Mouse (Mus musculus) T-helper 2 cell (primary cell): ENCODE measurements around the gene Nav2.

Experiments used
- in situ Hi-C: fragments of 300-600 bp; cut with MboI, MseI; formaldehyde crosslinking; loops from one replicate; pipeline ENCODE4 v1.15.1; 2025; ENCODE audit warnings: high pct_unique_total_duplicates

Nav2 gene

DNA sequence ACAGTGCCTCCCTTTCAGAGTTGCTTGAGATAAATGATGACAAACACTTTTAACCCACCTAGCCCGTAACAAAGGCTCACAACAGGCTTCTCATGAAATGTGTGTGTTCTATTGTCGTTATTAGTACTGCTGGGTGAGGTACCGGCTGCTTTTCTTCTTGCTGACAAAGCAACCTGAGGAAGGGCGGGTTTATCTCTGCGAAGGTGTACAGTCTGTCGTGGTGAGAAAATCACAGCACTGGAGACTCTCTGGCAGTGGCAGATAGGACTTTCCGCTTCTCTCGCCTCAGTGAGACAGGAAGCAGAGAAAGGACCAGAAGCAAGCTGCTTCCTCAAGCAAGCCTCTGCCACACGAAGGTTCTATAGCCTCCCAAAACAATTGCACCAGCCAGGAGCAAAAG is 244.2 kb downstream of the Nav2 start:
- in situ Hi-C loops = no loop called here

- in situ Hi-C loops = no loop called here
These were observed 250.3 kb downstream of the Nav2 start for GRCm38 (mm10) chr7:49158641-49159381.

DNA sequence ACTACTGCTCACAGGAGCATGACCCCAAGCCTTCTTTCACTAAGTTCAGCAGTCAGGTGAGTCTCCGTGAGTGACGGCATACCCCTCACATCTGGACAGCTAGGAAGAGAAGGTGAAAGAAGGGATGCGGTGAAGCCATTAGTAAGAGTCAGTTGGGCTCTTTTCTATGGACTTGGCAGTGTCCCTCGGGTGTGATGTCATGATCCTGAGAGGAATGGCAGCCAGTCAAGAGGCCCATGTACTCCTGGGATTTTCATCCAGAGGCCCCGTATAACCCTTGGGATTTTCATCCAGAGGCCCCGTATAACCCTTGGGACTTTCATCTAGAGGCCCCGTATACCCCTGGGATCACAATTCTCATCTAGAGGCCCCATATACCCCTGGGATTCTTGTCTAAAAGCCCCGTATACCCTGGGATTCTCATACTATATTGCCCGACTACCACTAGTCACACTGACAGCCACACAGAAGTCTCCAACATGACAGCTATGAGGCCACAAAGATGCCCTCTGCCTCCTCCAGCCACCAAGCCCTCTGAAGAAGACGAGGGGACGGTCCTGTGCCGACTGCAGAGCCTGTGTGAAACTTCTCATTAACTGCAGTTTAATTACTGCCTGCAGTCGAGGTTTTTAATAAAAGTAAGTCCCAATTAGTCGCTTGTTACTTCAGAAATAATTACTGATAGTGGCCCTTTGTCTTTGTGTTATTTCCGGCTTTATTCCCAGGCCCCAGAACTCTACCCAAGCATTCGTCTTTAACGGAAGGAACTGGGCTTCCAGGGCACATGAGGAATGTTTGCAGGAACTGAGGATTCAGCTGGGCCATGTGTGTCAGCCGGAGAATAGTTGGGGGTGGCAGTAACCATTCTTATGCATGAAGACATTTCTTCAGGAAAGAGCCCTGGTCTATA is 251.4 kb downstream of the Nav2 start:
- in situ Hi-C loops = no loop called here

DNA sequence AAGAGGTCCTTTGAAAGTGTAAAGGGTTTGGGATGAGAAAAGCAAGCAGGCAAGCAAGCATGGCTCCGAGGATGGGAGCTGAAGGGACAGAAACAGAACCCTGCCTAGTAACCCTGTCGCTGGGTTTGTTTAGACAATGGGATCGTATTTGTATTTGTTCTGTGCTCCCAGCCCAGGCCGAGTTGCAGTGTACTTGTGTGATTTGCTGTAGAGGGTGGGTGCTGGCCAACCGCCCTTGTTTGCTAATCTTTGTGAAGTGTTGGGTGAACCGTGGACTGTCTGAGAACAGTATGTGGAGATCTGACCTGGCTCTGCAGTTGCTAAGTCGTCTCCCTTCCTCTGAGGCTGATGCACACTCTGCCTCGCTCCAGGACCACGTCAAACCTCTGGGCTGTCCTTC is 253.6 kb downstream of the Nav2 start:
- in situ Hi-C loops = no loop called here

- in situ Hi-C loops = no loop called here
These were observed 255.3 kb downstream of the Nav2 start for GRCm38 (mm10) chr7:49163789-49164188.

DNA sequence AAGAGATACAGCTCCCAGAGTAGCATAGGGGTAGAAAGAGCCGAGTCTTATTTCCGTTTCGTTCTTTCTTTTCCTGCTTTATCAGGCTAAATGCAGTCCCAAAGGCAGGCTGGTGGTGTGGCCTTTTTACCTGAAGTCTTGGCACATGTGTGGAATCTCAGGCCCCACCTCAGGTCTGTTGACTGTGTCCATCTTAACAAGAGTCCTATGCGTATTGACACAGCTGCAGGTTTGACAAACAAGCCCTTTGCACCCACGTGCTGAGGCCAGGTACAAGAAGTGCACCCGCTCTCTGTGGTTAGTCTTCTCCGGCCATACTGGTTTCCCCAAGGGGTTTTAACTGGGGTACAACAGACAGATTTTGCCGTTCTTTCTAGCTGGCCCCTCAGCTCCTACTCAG is 256.4 kb downstream of the Nav2 start:
- in situ Hi-C loops = no loop called here

DNA sequence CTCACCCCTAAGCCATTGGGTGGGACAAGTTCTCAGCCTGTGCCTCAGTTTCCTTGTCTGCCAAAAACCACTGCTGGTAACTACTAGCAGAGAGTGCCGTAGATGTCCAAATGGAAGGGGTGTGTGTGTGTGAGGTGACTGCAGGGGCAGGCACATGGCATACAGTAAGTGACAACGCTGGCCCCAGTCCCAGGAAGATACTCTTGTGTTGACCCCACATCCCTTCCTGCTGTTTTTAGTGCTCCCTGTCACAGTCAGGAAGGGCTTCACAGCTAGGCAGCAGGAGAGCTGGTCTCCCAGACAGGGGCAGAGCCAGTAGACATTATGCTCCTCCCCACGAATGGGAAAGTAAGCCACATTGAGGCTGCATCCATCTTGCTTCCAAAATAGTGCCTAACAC is 264.4 kb downstream of the Nav2 start:
- in situ Hi-C loops = no loop called here

DNA sequence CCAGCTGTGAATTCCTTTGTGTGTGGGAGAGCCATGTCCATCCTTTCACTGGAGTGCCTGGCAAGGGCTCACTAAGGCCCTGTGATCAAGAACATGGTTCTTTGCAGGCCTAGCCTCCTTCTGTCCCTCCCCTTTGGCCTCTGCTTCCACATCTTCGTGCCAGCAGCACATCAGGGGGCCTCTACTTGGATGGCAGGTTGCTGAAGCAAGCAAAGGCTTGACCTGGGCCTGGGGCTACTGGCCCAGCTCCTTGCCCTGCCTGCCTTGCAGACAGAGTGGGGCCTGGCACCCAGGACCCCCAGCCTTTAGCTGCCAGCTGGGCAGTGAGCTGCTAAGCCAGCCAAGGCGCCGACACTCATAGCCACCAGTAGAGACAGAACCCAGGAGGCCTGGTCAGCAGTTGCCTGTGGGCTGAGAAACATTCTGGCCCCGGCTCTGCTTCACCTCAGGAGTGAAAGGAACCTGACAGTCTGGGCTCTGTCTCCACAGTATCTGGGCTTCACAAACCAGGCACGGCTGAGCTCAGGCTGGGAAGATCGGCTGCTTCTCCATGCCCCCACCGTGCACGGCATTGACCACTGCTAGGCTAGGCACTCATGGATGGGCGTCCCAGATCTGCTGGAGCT is 267.4 kb downstream of the Nav2 start:
- in situ Hi-C loops = no loop called here

DNA sequence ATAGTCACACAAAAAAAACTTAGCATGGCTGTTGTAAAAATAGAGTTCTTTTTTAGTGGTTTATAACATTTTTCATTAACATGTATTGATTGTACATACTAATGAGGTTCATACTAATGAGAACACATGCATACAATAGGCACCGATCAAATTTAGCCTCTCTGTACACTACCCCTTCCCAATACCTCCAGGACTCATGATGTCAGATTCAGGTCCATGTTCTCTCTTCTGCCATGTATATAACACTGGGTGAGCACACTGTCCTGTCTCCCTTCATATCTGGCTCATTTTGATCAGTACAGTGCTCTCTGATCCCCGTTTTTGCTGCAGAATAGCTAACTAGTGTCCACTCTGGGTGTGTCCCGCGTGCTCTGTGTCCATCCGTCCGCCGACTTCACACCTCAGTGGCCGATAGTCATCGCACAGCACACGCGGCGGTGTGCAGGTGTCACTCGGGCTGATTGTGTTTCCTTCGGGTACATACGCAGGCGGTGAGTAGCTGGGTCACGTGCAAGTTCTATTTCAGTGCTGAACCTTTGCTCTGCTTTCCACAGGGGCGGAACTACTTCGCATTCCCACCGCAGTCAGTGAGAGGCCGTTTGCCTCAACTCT is 268.2 kb downstream of the Nav2 start:
- in situ Hi-C loops = no loop called here

DNA sequence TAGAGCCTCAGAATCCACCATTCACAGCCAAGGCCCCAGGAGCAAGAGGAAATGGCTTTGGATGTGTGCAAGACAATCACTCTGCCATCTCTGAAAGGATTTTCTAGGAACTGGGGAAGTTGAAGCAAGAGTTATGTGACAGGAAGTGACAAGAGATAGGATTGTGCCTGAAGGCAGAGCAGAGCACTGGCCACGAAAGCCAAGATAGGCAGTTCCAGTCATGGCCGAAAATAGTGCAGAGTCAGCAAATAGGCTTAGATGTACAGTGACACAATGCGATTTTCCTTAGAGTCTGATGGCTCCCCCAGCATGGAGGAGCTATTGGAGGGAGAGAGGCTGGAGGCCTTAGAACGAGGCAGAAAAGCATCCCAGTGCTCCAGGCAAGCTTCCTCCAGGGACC is 269.7 kb downstream of the Nav2 start:
- in situ Hi-C loops = no loop called here

GRCm38 (mm10) chr7:49181010-49181409 is 272.5 kb downstream of the Nav2 start:
- in situ Hi-C loops = no loop called here

DNA sequence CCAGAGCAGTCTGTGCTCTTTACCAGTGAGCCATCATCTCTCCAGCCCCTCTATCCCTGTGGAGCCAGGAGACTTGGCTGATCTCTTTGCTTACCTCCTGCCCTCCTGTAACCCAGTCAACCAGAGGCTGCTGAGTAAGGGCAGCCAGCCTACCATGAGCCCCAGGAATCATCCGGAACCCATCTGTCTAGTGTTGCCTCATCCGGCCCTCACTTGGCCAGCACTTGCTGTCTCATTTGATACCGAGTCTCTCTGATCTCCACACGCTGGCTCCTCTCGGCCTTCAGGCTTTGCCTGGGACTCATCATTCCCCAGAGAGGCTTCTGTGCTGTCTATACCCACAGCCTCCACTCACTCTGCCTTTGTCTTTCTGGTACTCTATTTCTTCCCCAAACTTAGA is 273.9 kb downstream of the Nav2 start:
- in situ Hi-C loops = no loop called here

- in situ Hi-C loops = no loop called here
These were observed 275.2 kb downstream of the Nav2 start for GRCm38 (mm10) chr7:49183696-49184095.

- in situ Hi-C loops = no loop called here
These were observed 277.5 kb downstream of the Nav2 start for GRCm38 (mm10) chr7:49185991-49186390.

DNA sequence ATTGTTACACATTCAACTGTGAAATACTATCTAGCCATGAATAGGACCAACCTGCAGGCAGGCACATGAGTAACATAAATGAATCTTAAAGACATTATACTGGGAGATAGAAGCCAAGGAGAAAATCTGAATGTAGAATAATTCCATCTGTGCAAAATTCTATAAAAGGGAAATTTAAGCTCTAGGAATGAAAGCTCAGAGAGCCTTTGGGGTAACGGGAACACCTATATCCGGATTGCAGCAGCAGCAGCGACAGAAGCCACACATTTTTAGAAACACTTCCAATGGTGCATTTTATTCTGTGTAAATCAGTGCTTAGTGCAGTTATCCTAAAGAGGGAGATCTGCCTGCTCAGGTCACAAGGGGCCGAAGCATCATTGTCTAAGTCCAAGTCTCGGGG is 280.8 kb downstream of the Nav2 start:
- in situ Hi-C loops = no loop called here

DNA sequence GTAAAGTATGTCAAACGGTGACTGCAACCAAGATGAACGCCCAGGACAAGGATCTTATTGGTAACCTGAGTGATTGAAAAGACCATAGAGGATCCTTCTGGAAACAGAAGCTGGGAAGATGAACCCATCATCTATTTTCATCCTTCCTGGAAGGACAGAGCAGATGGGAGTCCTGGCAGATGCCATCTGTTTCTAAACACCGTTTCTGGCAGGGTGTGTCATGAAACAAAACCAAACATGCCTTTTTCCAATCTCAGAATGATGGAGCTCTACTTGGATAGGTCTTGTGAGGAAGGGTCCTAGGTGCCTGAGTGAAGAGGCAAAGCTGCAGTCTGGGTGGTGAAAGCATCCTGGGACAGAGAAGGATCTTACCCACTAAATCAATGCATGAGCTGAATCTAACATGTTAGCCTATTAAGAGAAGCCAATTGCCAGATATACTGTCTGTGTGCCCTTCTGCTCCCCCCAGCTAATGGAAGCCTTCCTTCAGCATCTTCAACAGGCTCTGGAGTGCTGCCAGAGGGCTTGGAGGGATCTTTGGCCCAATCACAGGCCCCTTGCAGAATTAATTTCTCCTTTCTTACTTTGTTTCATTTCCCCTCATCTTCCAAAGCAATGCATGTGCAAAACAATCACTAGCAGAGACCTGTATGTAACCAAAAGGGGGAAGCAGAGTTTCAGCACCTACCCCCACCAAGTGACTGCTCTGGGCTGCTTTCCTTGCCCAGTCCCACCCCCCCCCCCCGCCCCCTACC is 281.9 kb downstream of the Nav2 start:
- in situ Hi-C loops = no loop called here

GRCm38 (mm10) chr7:49191081-49191678 is 282.7 kb downstream of the Nav2 start:
- in situ Hi-C loops = no loop called here

- in situ Hi-C loops = no loop called here
These were observed 283.7 kb downstream of the Nav2 start for GRCm38 (mm10) chr7:49192061-49192695.

- in situ Hi-C loops = no loop called here
These were observed 287.2 kb downstream of the Nav2 start for GRCm38 (mm10) chr7:49195711-49196147.

GRCm38 (mm10) chr7:49199366-49199765 is 290.9 kb downstream of the Nav2 start:
- in situ Hi-C loops = no loop called here
